In the genomic region with DNA sequence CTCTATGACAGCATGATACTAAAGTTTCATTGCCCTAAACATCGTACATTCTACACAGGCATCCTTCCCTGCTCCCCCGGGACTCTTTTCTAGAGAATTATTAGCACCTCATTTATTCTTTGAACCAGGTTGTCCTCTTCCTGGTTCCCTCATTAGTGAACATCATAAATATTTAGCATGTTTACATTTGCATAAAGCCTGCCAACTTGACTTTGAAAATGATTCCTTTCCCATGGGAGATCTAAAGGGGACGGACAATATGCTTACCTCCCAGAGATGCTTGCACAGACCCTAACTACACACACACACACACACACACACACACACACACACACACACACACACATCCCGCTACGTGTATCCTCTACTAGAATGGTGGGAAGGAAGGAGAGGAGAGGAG, we compare ENCODE assay signal across 18 mouse cellular contexts.
"Had no signal": no experiment of that assay in that cellular context is flagged by ENCODE, and none has a peak within 500 bp of the region (broad histone marks: within the 10 kb centered on the region; RNA-seq: fewer than 3 reads in every experiment).

No protein-coding gene starts in this region.

- H3K9ac ChIP-seq: liver, embryonic 13.5 days; liver, embryonic 15.5 days; liver, postnatal 0 days; midbrain, embryonic 13.5 days; neural tube, embryonic 12.5 days; stomach, embryonic 15.5 days had no signal

- H3K27me3 ChIP-seq: liver, embryonic 13.5 days; midbrain, embryonic 13.5 days; neural tube, embryonic 12.5 days; stomach, embryonic 15.5 days had no signal

- H3K4me3 ChIP-seq: liver, embryonic 13.5 days; liver, embryonic 15.5 days; midbrain, embryonic 13.5 days; neural tube, embryonic 12.5 days; stomach, embryonic 15.5 days had no signal

- H3K9me3 ChIP-seq: liver, embryonic 13.5 days; liver, embryonic 15.5 days; megakaryocyte, embryonic 14.5 days; midbrain, embryonic 13.5 days; neural tube, embryonic 12.5 days; stomach, embryonic 15.5 days had no signal

- H3K36me3 ChIP-seq: liver, embryonic 13.5 days; liver, embryonic 15.5 days; midbrain, embryonic 13.5 days; neural tube, embryonic 12.5 days; stomach, embryonic 15.5 days had no signal

- H3K4me2 ChIP-seq: liver, embryonic 11.5 days; liver, embryonic 13.5 days; liver, embryonic 15.5 days; midbrain, embryonic 11.5 days; midbrain, embryonic 13.5 days; neural tube, embryonic 12.5 days; stomach, embryonic 15.5 days had no signal

- H3K27ac ChIP-seq: liver, embryonic 13.5 days; liver, embryonic 15.5 days; macrophage; midbrain, embryonic 13.5 days; neural tube, embryonic 12.5 days; stomach, embryonic 15.5 days; stomach, postnatal 0 days had no signal

- ATAC-seq: liver, postnatal 0 days; midbrain, embryonic 13.5 days; midbrain, embryonic 16.5 days had no signal

- DNase-seq: liver, embryonic 13.5 days; liver, postnatal 0 days; lung, adult 2 months; lung, postnatal 10 days; right cerebral cortex, postnatal 14 days; thymus, adult 2 months; thymus, postnatal 25 days; thymus, postnatal 4 days had no signal

- H3K4me1 ChIP-seq: liver, embryonic 13.5 days; liver, embryonic 15.5 days; stomach, embryonic 15.5 days had no signal
